Mouse (Mus musculus): ENCODE results near the gene Ralgapa1.

DNA sequence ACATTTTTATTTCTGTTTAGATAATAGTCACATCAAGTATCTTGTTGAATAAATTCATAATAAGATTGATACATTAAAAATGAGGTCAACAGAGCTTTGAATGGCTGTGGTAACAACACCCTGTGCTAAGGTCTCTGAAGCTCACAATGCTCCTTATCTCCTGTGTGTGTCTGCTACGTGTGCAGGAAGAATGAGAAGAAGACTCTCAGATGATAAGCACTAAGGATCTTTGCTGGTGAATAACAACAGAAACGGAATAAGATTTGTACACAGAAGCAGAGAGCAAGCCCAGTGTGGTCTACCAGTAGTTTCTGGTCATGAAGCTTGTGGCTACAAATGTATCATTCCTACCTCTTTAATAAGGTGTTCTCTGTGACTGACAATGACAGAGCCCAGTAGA lies 210.2 kb downstream of the Ralgapa1 start:
- TF ChIP-seq RAD21 (IDR thresholded peaks at IDR 0.05; ENCODE audit: low read depth, low read length) (no peak), POLR2A (IDR thresholded peaks at IDR 0.05; ENCODE audit: control insufficient read depth in 1 of 2, insufficient read depth in 1 of 2, low read depth in 1 of 2, low read length in 2 of 2, poor library complexity in 1 of 2) (no peak), CTCF (IDR thresholded peaks at IDR 0.05 in 2 of 3, conservative IDR thresholded peaks at IDR 0.05 in 1 of 3; ENCODE audit: control insufficient read depth in 1 of 3, insufficient read depth in 1 of 3, low read depth in 2 of 3, low read length in 3 of 3, poor library complexity in 1 of 3, severe bottlenecking in 1 of 3) (no peak), E2F4 (IDR thresholded peaks at IDR 0.05; ENCODE audit: borderline replicate concordance, low read depth, low read length) (no peak)
